Mouse (Mus musculus) liver, embryonic 14.5 days (tissue): ENCODE results near the gene Capns1. TPM values are rescaled to one million over a fixed set of nuclear protein-coding genes. Genes with fewer than 3 reads are reported as not detected.
"Not testable (repeated sequence)": the region's sequence is repeated elsewhere in the genome, so short reads cannot be mapped to it uniquely, and the experiment has no call there.

Experiments used
- ATAC-seq: fragments of 200-750 bp; cut with Nextera tagmentation; 2 replicates; pipeline ENCODE4 v1.8.0; 2017; ENCODE audit warnings: moderate number of reproducible peaks, mild to moderate bottlenecking, moderate library complexity; ENCODE audit not compliant: insufficient read depth
- DNase-seq, 3 experiments: peaks; one replicate each; pipeline ENCODE4 v3.0.0-alpha.2; 2012 to 2013; ENCODE audit warnings: low read depth in 3 of 3, low spot score in 3 of 3
- H3K27ac ChIP-seq: fragments of 300-500 bp; sonication (generic); 2 replicates; pipeline ENCODE4 v1.5.1; 2014; ENCODE audit warnings: moderate library complexity, mild to moderate bottlenecking, control low read depth, inconsistent platforms
- H3K27me3 ChIP-seq: fragments of 300-500 bp; sonication (generic); 2 replicates; pipeline ENCODE4 v1.6.1; 2014; ENCODE audit warnings: mild to moderate bottlenecking, low read length, moderate library complexity; ENCODE audit not compliant: control insufficient read depth, insufficient read depth
- H3K36me3 ChIP-seq: fragments of 300-500 bp; sonication (generic); replicated peaks from 2 replicates; pipeline ENCODE4 v1.6.1; 2014; ENCODE audit warnings: low read depth; ENCODE audit not compliant: control insufficient read depth, insufficient read depth
- H3K4me1 ChIP-seq, 2 experiments: fragments of 200-500 bp in 1 of 2; fragments of 300-500 bp in 1 of 2; sonication (generic) in 1 of 2; replicated peaks; 2 replicates each; pipeline ENCODE4 v1.6.1; 2012 to 2014; ENCODE audit warnings: antibody characterized with exemption in 1 of 2, inconsistent platforms in 1 of 2, low read length in 1 of 2; ENCODE audit not compliant: control insufficient read depth in 2 of 2, insufficient read depth in 2 of 2
- H3K4me2 ChIP-seq: fragments of 300-500 bp; sonication (generic); 2 replicates; pipeline ENCODE4 v1.6.1; 2014; ENCODE audit warnings: low read depth, mild to moderate bottlenecking, control low read depth, moderate library complexity
- H3K4me3 ChIP-seq, 2 experiments: fragments of 200-500 bp in 1 of 2; fragments of 300-500 bp in 1 of 2; sonication (generic) in 1 of 2; 2 replicates each; pipeline ENCODE4 v1.5.1; 2012 to 2014; ENCODE audit warnings: low read depth in 2 of 2, low read length in 2 of 2, mild to moderate bottlenecking in 2 of 2, control low read depth in 1 of 2, inconsistent platforms in 1 of 2, moderate library complexity in 1 of 2; ENCODE audit not compliant: insufficient read depth in 1 of 2
- H3K9ac ChIP-seq: fragments of 300-500 bp; sonication (generic); replicated peaks from 2 replicates; pipeline ENCODE4 v1.6.1; 2014; ENCODE audit warnings: mild to moderate bottlenecking, control low read depth, moderate library complexity
- H3K9me3 ChIP-seq: fragments of 300-500 bp; sonication (generic); 2 replicates; pipeline ENCODE4 v1.6.1; 2016; ENCODE audit warnings: low read length, mixed read lengths; ENCODE audit not compliant: control insufficient read depth
- CTCF ChIP-seq: IDR thresholded peaks from 2 replicates; pipeline ENCODE4 v1.5.1; 2016; ENCODE audit warnings: antibody characterized with exemption, low read depth, control low read depth
- EP300 ChIP-seq: IDR thresholded peaks from 2 replicates; pipeline ENCODE4 v1.6.1; 2016; ENCODE audit warnings: antibody characterized with exemption, low read depth
- WGBS: fragments of 180-500 bp; shearing (Covaris S2); extraction: QIAGEN DNeasy Blood & Tissue Kit; methylation state at CpG from one replicate; pipeline ENCODE4 v1.1.7; 2014; ENCODE audit not compliant: insufficient replicate concordance; 5-methylcytosine and 5-hydroxymethylcytosine counted together
- polyA plus RNA-seq, 2 experiments: library from polyadenylated mRNA; depleted of rRNA in 1 of 2; stranded (reverse) in 1 of 2; unstranded in 1 of 2; fragments of >200 nt; fragmentation: Nextera tagmentation in 1 of 2; extraction: Ambion mirVana in 1 of 2; gene quantifications; 2 replicates each; pipeline versions ENCODE4 v1.2.1 to v1.2.3; 2012 to 2014

Gene Capns1
- polyA plus RNA-seq, 2 experiments = 31.2 to 122 TPM

DNA sequence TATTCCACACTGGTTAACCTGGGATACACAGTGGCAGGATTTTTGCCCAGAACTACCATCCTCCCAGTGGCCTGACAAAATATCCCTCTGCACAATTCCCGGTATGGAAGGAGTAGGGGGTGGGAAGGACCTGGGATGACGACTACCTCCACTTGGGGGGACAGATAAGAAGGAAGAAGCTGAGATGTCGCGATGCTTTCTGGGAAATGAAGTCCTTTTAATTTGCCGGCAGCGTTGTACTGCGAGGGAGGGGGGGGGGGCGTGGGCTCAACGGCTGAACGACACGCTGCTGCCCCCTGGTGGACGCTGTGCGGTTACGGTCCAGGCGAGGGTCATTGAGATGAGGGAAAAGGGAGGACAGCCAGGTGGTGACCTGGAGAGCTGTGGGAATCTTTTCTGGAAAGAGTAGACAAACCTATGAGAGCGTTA lies 18.1 kb upstream of the Capns1 start:
- Histone ChIP-seq H3K9ac (no peak overlapping the region), H3K27ac (no peak overlapping the region), H3K4me3 (no peak overlapping the region), H3K36me3 (no peaks in the 10 kb centered on the region), H3K27me3 (no peaks in the 10 kb centered on the region), H3K4me1 (peaks cover 0 to 5% of the 10 kb centered on the region in 2 experiments; a peak in 2 of 4 replicates), H3K9me3 (no peaks in the 10 kb centered on the region), H3K4me2 (peak overlapping the region; percentile 45)
- ATAC-seq (peak; percentile 41; the same call in 1 of the 2 replicates), DNase-seq (peak; percentile 59 to 68 (median 67))
- WGBS = 1% methylated on average over 15 of the region's 16 CpGs
- no peak for TF ChIP-seq EP300
- TF ChIP-seq CTCF = peak; percentile 98

GRCm38 (mm10) chr7:30215875-30216274 lies 17.3 kb upstream of the Capns1 start:
- TF ChIP-seq CTCF (no peak), EP300 (no peak)
- ATAC-seq (no peak), DNase-seq (no peak)
- 72% methylated on average over 3 of the region's 3 CpGs for WGBS
- Histone ChIP-seq H3K4me2 (no peak overlapping the region), H3K36me3 (no peaks in the 10 kb centered on the region), H3K4me1 (peaks cover 0 to 5% of the 10 kb centered on the region in 2 experiments; a peak in 2 of 4 replicates), H3K27me3 (no peaks in the 10 kb centered on the region), H3K9ac (no peak overlapping the region), H3K27ac (no peak overlapping the region), H3K4me3 (no peak overlapping the region), H3K9me3 (no peaks in the 10 kb centered on the region)

GRCm38 (mm10) chr7:30213881-30214280 lies 15.3 kb upstream of the Capns1 start:
- Histone ChIP-seq H3K9ac (no peak overlapping the region), H3K36me3 (no peaks in the 10 kb centered on the region)
- DNase-seq = no peak

GRCm38 (mm10) chr7:30211025-30211424 lies 12.4 kb upstream of the Capns1 start:
- TF ChIP-seq CTCF (no peak), EP300 (no peak)
- 17% methylated on average over 4 of the region's 4 CpGs for WGBS
- H3K9ac ChIP-seq = no peak overlapping the region
- ATAC-seq = no peak
- H3K27ac ChIP-seq = no peak overlapping the region
- no peak for DNase-seq
- H3K4me2 ChIP-seq = no peak overlapping the region
- no peak overlapping the region for H3K4me3 ChIP-seq
- no peaks in the 10 kb centered on the region for H3K36me3 ChIP-seq
- no peaks in the 10 kb centered on the region for H3K27me3 ChIP-seq
- H3K9me3 ChIP-seq = no peaks in the 10 kb centered on the region
- no peaks in the 10 kb centered on the region for H3K4me1 ChIP-seq

More at GRCm38 (mm10) chr7:30213881-30214280, 15.3 kb upstream of the Capns1 start:
- no peak overlapping the region for H3K27ac ChIP-seq
- no peak overlapping the region for H3K4me3 ChIP-seq
- H3K4me1 ChIP-seq = peaks cover 0 to 3% of the 10 kb centered on the region in 2 experiments; a peak in 2 of 4 replicates
- no peak overlapping the region for H3K4me2 ChIP-seq
- TF ChIP-seq EP300 (no peak), CTCF (no peak)
- H3K9me3 ChIP-seq = no peaks in the 10 kb centered on the region
- H3K27me3 ChIP-seq = no peaks in the 10 kb centered on the region
- ATAC-seq = no peak
- 67% methylated on average over 3 of the region's 3 CpGs for WGBS

DNA sequence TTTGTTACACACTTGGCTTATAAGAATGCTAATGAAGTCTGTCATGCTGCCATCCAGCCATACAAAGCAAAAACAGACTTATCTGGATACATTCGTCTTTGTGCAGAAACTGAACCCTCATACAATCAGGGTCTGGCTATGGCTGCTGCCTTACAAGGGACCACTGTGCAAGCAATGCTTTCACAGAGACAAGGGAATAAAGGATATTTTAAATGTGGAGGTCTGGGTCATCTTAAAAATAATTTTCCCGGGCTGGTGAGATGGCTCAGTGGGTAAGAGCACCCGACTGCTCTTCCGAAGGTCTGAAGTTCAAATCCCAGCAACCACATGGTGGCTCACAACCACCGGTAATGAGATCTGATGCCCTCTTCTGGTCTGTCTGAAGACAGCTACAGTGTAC lies 7.8 kb upstream of the Capns1 start:
- not testable (repeated sequence) for DNase-seq, H3K4me3 ChIP-seq, H3K4me1 ChIP-seq, H3K4me2 ChIP-seq, H3K9ac ChIP-seq, H3K27ac ChIP-seq, H3K9me3 ChIP-seq, H3K36me3 ChIP-seq, ATAC-seq, H3K27me3 ChIP-seq
- WGBS = 36% methylated on average over 5 of the region's 5 CpGs
